Mouse (Mus musculus) C2C12 (cell line): ENCODE data around the gene Il12rb1. TPM values are rescaled to one million over a fixed set of nuclear protein-coding genes. Genes with fewer than 3 reads are reported as not detected.
A peak's percentile ranks its signal among the peaks of the same experiment; 100 is the strongest.

Experiments
- H3K27me3 ChIP-seq: one replicate; pipeline ENCODE4 v1.6.1; 2011; ENCODE audit not compliant: control insufficient read depth, insufficient read depth, insufficient read length
- H3K36me3 ChIP-seq: one replicate; pipeline ENCODE4 v1.6.1; 2011; ENCODE audit not compliant: control insufficient read depth, insufficient read depth
- H3K4me3 ChIP-seq: one replicate; pipeline ENCODE4 v1.5.1; 2011; ENCODE audit warnings: mild to moderate bottlenecking, control low read depth; ENCODE audit not compliant: poor library complexity, insufficient read depth, severe bottlenecking
- H3K79me2 ChIP-seq: one replicate; pipeline ENCODE4 v1.6.1; 2011; ENCODE audit not compliant: control insufficient read depth, insufficient read depth
- H3K79me3 ChIP-seq: one replicate; pipeline ENCODE4 v1.6.1; 2011; ENCODE audit warnings: low read depth, control low read depth
- H3ac ChIP-seq: one replicate; pipeline ENCODE3; 2011; ENCODE audit warnings: low read depth; ENCODE audit not compliant: control insufficient read depth, insufficient read length
- CEBPB ChIP-seq: IDR thresholded peaks from one replicate; pipeline ENCODE4 v1.6.1; 2011; ENCODE audit warnings: low read depth, mild to moderate bottlenecking, control low read depth, moderate library complexity
- CTCF ChIP-seq: IDR thresholded peaks from one replicate; pipeline ENCODE4 v1.5.1; 2011; ENCODE audit not compliant: control insufficient read depth, insufficient read depth, insufficient read length
- FOSL1 ChIP-seq: IDR thresholded peaks from one replicate; pipeline ENCODE4 v1.8.0; 2011; ENCODE audit warnings: mild to moderate bottlenecking, low read length; ENCODE audit not compliant: poor library complexity, insufficient read depth, severe bottlenecking
- MAX ChIP-seq: IDR thresholded peaks from one replicate; pipeline ENCODE4 v1.6.1; 2011; ENCODE audit warnings: mild to moderate bottlenecking, control low read depth
- MYOD1 ChIP-seq: IDR thresholded peaks from one replicate; pipeline ENCODE4 v1.6.1; 2011; ENCODE audit warnings: low read depth; ENCODE audit not compliant: control insufficient read depth, insufficient read length
- MYOG ChIP-seq: IDR thresholded peaks from one replicate; pipeline ENCODE4 v1.6.1; 2011; ENCODE audit not compliant: control insufficient read depth, insufficient read length; ENCODE audit errors: extremely low read depth
- USF1 ChIP-seq: IDR thresholded peaks from one replicate; pipeline ENCODE4 v1.6.1; 2011; ENCODE audit warnings: low read depth, mild to moderate bottlenecking, control low read depth, moderate library complexity
- polyA plus RNA-seq: library from polyadenylated mRNA; unstranded; fragments of >200 nt; fragmentation: generic; extraction: Trizol; gene quantifications from one replicate; pipeline ENCODE4 v1.2.1, GENCODE M21; 2012; ENCODE audit warnings: missing spikeins

The Il12rb1 gene
- polyA plus RNA-seq, 1 experiment, result 29.3 TPM

- TF ChIP-seq CTCF (no peak), FOSL1 (no peak), USF1 (no peak), MYOG (no peak), CEBPB (no peak), MAX (no peak), MYOD1 (no peak)
- H3K79me2 ChIP-seq, result peaks cover 22% of the 10 kb centered on the region
- H3K79me3 ChIP-seq, result peaks cover 10% of the 10 kb centered on the region
- no peaks in the 10 kb centered on the region for H3K27me3 ChIP-seq
- H3K36me3 ChIP-seq, result peaks cover 28% of the 10 kb centered on the region
- H3K4me3 ChIP-seq, result no peak overlapping the region
- no peak overlapping the region for H3ac ChIP-seq
Observed at GRCm38 (mm10) chr8:70787051-70787445, 21.2 kb upstream of the Il12rb1 start.

- Histone ChIP-seq H3ac (no peak overlapping the region), H3K79me3 (peaks cover 10% of the 10 kb centered on the region), H3K79me2 (peaks cover 24% of the 10 kb centered on the region), H3K36me3 (peaks cover 28% of the 10 kb centered on the region), H3K27me3 (no peaks in the 10 kb centered on the region), H3K4me3 (no peak overlapping the region)
- TF ChIP-seq MYOG (no peak), MYOD1 (no peak), USF1 (no peak), MAX (no peak), FOSL1 (no peak)
Observed at GRCm38 (mm10) chr8:70787941-70788667, 20.1 kb upstream of the Il12rb1 start.

DNA sequence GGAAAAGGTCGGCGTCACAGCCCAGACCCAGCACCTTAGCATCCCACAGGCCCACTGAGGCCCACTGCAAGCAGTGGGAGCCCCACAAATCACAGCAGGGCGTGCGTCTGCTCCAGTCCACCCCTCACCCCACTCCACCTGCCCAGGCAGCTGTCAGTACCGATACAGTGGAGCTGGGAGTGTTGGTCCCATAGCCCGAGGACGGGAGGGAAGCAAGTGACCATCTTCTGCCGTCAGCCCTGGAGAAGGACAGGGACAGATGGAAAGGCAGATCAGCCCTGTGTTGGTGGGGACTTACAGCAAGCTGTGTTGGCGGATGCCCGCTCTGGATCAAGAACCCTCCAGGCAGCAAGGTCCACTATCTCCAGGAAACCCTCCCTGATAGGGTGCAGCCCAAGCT, 19.2 kb upstream of the Il12rb1 start:
- Histone ChIP-seq H3K36me3 (peaks cover 28% of the 10 kb centered on the region), H3K79me3 (peaks cover 10% of the 10 kb centered on the region), H3K79me2 (peaks cover 24% of the 10 kb centered on the region), H3K27me3 (no peaks in the 10 kb centered on the region), H3ac (no peak overlapping the region), H3K4me3 (no peak overlapping the region)
- no peak for TF ChIP-seq USF1

DNA sequence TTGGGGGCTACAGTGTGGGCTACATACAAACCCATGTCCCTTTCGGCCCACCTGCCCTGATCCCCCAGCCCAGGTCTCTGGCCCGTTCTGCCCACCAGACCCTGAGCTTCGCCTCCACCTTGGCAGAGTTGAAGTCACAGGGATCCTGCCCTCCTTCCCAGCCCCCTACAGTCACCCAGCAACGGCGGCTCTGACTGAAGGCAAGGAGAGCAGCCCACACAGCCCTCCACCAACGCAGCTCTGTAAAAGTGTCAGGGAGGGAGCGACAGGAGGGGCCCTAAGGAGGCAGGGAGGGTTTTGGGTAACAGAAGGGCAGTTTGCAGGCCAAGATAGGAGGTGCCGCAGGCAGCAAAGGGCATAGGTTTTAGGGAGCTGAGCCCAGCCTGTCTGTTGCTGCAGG, 17.4 kb upstream of the Il12rb1 start:
- Histone ChIP-seq H3K4me3 (peak overlapping the region; percentile 52), H3K27me3 (no peaks in the 10 kb centered on the region), H3K36me3 (peaks cover 16% of the 10 kb centered on the region), H3K79me2 (peaks cover 24% of the 10 kb centered on the region), H3K79me3 (peaks cover 10% of the 10 kb centered on the region), H3ac (peak overlapping the region; percentile 33)
- TF ChIP-seq MYOG (no peak), USF1 (no peak), CEBPB (no peak)

DNA sequence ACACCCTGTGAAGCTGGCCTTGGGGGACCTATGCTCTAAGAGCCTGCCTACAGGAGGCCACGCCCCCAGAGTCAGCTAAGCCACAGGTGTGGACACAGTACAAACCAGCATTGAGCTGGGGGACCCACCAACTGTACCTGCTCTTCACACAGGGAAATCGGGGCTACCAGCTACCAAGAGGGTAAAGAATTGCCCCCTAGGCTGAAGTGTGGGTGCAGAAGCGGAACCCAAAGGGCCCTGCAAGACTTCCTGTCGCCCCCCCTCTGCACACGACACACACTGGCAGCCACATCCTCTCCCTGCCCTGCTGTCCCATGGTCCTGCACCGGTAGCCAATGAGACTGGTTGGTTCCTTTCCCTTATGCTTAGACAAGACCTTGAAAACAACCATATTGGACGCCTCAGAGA, 17.0 kb upstream of the Il12rb1 start:
- Histone ChIP-seq H3K79me2 (peaks cover 24% of the 10 kb centered on the region), H3K27me3 (no peaks in the 10 kb centered on the region), H3K36me3 (peaks cover 14% of the 10 kb centered on the region), H3ac (peak overlapping the region; percentile 81), H3K4me3 (peak overlapping the region; percentile 52), H3K79me3 (peaks cover 10% of the 10 kb centered on the region)
- TF ChIP-seq CTCF (no peak), MYOG (no peak), USF1 (no peak), MAX (no peak), FOSL1 (no peak), CEBPB (no peak)

DNA sequence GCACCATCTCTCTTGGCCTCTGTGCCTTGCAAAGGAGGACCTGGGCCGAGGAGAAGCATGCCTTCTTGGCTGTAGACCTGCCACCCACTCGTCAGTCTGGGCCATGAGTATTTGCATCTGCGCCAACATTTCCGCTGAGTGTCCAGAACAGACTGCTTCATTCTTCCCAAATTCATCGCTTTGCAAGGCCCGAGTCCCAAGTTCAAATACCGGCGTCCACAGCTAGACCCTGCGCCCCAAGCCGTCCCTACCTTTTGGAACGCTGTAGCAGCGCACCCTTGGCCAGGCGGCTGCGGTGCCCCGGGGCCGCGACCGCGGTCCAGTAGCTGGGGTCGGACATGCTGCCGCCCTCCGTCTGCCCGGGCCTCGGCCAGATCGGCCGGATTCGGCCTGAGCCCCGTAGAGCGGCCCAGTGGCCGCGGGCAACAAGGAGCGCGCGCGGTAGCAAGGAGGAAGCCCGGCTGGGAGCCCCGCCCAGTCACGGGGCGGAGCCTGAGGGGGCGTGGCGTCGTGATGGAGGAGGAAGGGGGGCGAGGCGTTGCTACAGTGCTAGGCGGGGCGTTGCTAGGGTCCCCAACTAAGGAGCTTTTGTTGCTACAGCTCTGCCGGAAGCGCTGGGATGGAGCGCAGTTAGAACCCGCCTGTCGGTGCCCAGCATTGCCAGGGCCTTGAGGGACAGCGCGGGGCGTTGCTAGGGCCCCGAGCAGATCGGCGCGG, 16.1 kb upstream of the Il12rb1 start:
- Histone ChIP-seq H3K4me3 (peak overlapping the region; percentile 52), H3K27me3 (no peaks in the 10 kb centered on the region), H3K36me3 (peaks cover 8% of the 10 kb centered on the region), H3K79me2 (peaks cover 24% of the 10 kb centered on the region), H3ac (peak overlapping the region; percentile 81), H3K79me3 (peaks cover 10% of the 10 kb centered on the region)
- TF ChIP-seq MAX (peak; percentile 7), CEBPB (no peak), USF1 (no peak)
